Mouse (Mus musculus) granulocyte monocyte progenitor cell, adult 5-6 weeks (primary cell): Measurements from ENCODE around the gene Cc2d1a. TPM values are rescaled to one million over a fixed set of nuclear protein-coding genes. Genes with fewer than 3 reads are reported as not detected.

Experiments
- ATAC-seq: replicated peaks from 2 replicates; pipeline ENCODE4 v1.8.0; 2016; ENCODE audit warnings: mild to moderate bottlenecking, moderate TSS enrichment, inconsistent platforms; ENCODE audit not compliant: poor library complexity, severe bottlenecking
- total RNA-seq, 2 experiments: library from RNA; stranded (forward) in 1 of 2; stranded (reverse) in 1 of 2; fragments of 200-712, 200-1000 nt in 1 of 2; fragments of >200 nt in 1 of 2; fragmentation: Nextera tagmentation in 1 of 2; gene quantifications; 2 replicates each; pipeline ENCODE4 v1.2.3; 2014 to 2017

Cc2d1a gene
- total RNA-seq (2014; fragmentation: Nextera tagmentation) (11.8 and 13.5 TPM in 2 replicates), total RNA-seq (2017) (4.2 and 9.0 TPM in 2 replicates)

- ATAC-seq = peak; percentile 95
Observed at GRCm38 (mm10) chr8:84147769-84148530, at the start of gene Cc2d1a, which contains the start of gene 4930432K21Rik. Cc2d1a (minus strand) TSS chr8:84147936. 4930432K21Rik (plus strand) TSS chr8:84148025.

GRCm38 (mm10) chr8:84197141-84197921 is 49.6 kb upstream of the Cc2d1a start:
- ATAC-seq = peak; percentile 15

- ATAC-seq = no peak
Observed at GRCm38 (mm10) chr8:84194224-84194743, 46.5 kb upstream of the Cc2d1a start.

- ATAC-seq = no peak
Observed at GRCm38 (mm10) chr8:84193566-84193965, 45.8 kb upstream of the Cc2d1a start.

- no peak for ATAC-seq
Observed at GRCm38 (mm10) chr8:84193161-84193560, 45.4 kb upstream of the Cc2d1a start.

GRCm38 (mm10) chr8:84192555-84192954 is 44.8 kb upstream of the Cc2d1a start:
- peak; percentile 57 for ATAC-seq

- peak; percentile 88 for ATAC-seq
Observed at GRCm38 (mm10) chr8:84192023-84192422, 44.3 kb upstream of the Cc2d1a start.

GRCm38 (mm10) chr8:84190191-84190867 is 42.6 kb upstream of the Cc2d1a start:
- ATAC-seq = no peak

- ATAC-seq = no peak
Observed at GRCm38 (mm10) chr8:84189603-84190002, 41.9 kb upstream of the Cc2d1a start.

- no peak for ATAC-seq
Observed at GRCm38 (mm10) chr8:84188671-84189070, 40.9 kb upstream of the Cc2d1a start.

GRCm38 (mm10) chr8:84187065-84187755 is 39.5 kb upstream of the Cc2d1a start:
- ATAC-seq = peak; percentile 43

GRCm38 (mm10) chr8:84186547-84186946 is 38.8 kb upstream of the Cc2d1a start:
- peak; percentile 71 for ATAC-seq

GRCm38 (mm10) chr8:84185117-84185516 is 37.4 kb upstream of the Cc2d1a start, which contains the start of gene Nanos3:
Nanos3 (minus strand) TSS chr8:84185217.
- ATAC-seq = no peak

GRCm38 (mm10) chr8:84184085-84185043 is 36.6 kb upstream of the Cc2d1a start:
- no peak for ATAC-seq

GRCm38 (mm10) chr8:84183261-84184084 is 35.7 kb upstream of the Cc2d1a start:
- ATAC-seq = no peak

GRCm38 (mm10) chr8:84182833-84183232 is 35.1 kb upstream of the Cc2d1a start:
- no peak for ATAC-seq

- peak; percentile 44 for ATAC-seq
Observed at GRCm38 (mm10) chr8:84180530-84181190, 32.9 kb upstream of the Cc2d1a start.
